Mouse (Mus musculus): ENCODE data around the gene Ccnb2. TPM values are rescaled to one million over a fixed set of nuclear protein-coding genes. Genes with fewer than 3 reads are reported as not detected.

The Ccnb2 gene
- polyA plus RNA-seq, 1 experiment from 2014 or later, result 12.5 TPM

- peak; percentile 23 for DNase-seq (ENCODE audit: low spot score)
- WGBS, result 76% methylated on average over 3 of the region's 3 CpGs
- H3K36me3 ChIP-seq (ENCODE audit: insufficient read depth, low read length), result peaks cover 10% of the 10 kb centered on the region
These were observed 4.9 kb downstream of the Ccnb2 start for GRCm38 (mm10) chr9:70416412-70416811.

GRCm38 (mm10) chr9:70413038-70413437, 8.3 kb downstream of the Ccnb2 start:
- Histone ChIP-seq H3K36me3 (ENCODE audit: insufficient read depth, low read length) (peaks cover 10% of the 10 kb centered on the region), H3K27me3 (replicated peaks; ENCODE audit: insufficient read depth, low read length) (no peaks in the 10 kb centered on the region), H3K27ac (ENCODE audit: low read length) (no peak overlapping the region), H3K4me2 (replicated peaks; ENCODE audit: low read depth, low read length) (no peak overlapping the region), H3K9me3 (ENCODE audit: low read length) (no peaks in the 10 kb centered on the region), H3K4me3 (ENCODE audit: low read depth, low read length) (no peak overlapping the region), H3K9ac (replicated peaks; ENCODE audit: low read depth) (no peak overlapping the region), H3K4me1 (ENCODE audit: insufficient read depth, low read depth, low read length) (no peaks in the 10 kb centered on the region)
- no peak for TF ChIP-seq EP300 (IDR thresholded peaks at IDR 0.05)
- no peak for TF ChIP-seq CTCF (IDR thresholded peaks at IDR 0.05)
- 83% methylated on average over 7 of the region's 7 CpGs for WGBS
- DNase-seq (ENCODE audit: low spot score) (no peak), ATAC-seq (0 out of 2 replicates have a peak, but pooled peaks have one; percentile 18)

More at GRCm38 (mm10) chr9:70416412-70416811, 4.9 kb downstream of the Ccnb2 start:
- H3K9ac ChIP-seq (replicated peaks; ENCODE audit: low read depth), result no peak overlapping the region
- H3K27me3 ChIP-seq (replicated peaks; ENCODE audit: insufficient read depth, low read length), result no peaks in the 10 kb centered on the region
- ATAC-seq, result no peak
- no peaks in the 10 kb centered on the region for H3K9me3 ChIP-seq (ENCODE audit: low read length)
- no peak for TF ChIP-seq EP300 (IDR thresholded peaks at IDR 0.05)
- peak; percentile 63 for TF ChIP-seq CTCF (IDR thresholded peaks at IDR 0.05)
- no peak overlapping the region for H3K4me2 ChIP-seq (replicated peaks; ENCODE audit: low read depth, low read length)
- no peaks in the 10 kb centered on the region for H3K4me1 ChIP-seq (ENCODE audit: insufficient read depth, low read depth, low read length)
- no peak overlapping the region for H3K4me3 ChIP-seq (ENCODE audit: low read depth, low read length)
- H3K27ac ChIP-seq (ENCODE audit: low read length), result no peak overlapping the region

GRCm38 (mm10) chr9:70410668-70411067, 10.7 kb downstream of the Ccnb2 start:
- H3K4me3 ChIP-seq (ENCODE audit: low read depth, low read length), result no peak overlapping the region
- H3K4me2 ChIP-seq (replicated peaks; ENCODE audit: low read depth, low read length), result no peak overlapping the region
- ATAC-seq (peak; percentile 58), DNase-seq (ENCODE audit: low spot score) (peak; percentile 74)
- no peaks in the 10 kb centered on the region for H3K9me3 ChIP-seq (ENCODE audit: low read length)
- H3K27ac ChIP-seq (ENCODE audit: low read length), result no peak overlapping the region
- H3K27me3 ChIP-seq (replicated peaks; ENCODE audit: insufficient read depth, low read length), result no peaks in the 10 kb centered on the region
- no peak for TF ChIP-seq CTCF (IDR thresholded peaks at IDR 0.05)
- TF ChIP-seq EP300 (IDR thresholded peaks at IDR 0.05), result no peak
- no peak overlapping the region for H3K9ac ChIP-seq (replicated peaks; ENCODE audit: low read depth)
- WGBS, result 56% methylated on average over 11 of the region's 11 CpGs
- peaks cover 10% of the 10 kb centered on the region for H3K36me3 ChIP-seq (ENCODE audit: insufficient read depth, low read length)
- H3K4me1 ChIP-seq (ENCODE audit: insufficient read depth, low read depth, low read length), result no peaks in the 10 kb centered on the region

- Histone ChIP-seq H3K27me3 (replicated peaks; ENCODE audit: insufficient read depth, low read length) (no peaks in the 10 kb centered on the region), H3K4me3 (ENCODE audit: low read depth, low read length) (no peak overlapping the region), H3K27ac (ENCODE audit: low read length) (no peak overlapping the region), H3K9me3 (ENCODE audit: low read length) (no peaks in the 10 kb centered on the region), H3K36me3 (ENCODE audit: insufficient read depth, low read length) (peaks cover 10% of the 10 kb centered on the region), H3K9ac (replicated peaks; ENCODE audit: low read depth) (no peak overlapping the region), H3K4me2 (replicated peaks; ENCODE audit: low read depth, low read length) (no peak overlapping the region), H3K4me1 (ENCODE audit: insufficient read depth, low read depth, low read length) (no peaks in the 10 kb centered on the region)
- DNase-seq (ENCODE audit: low spot score) (no peak), ATAC-seq (no peak)
- 95% methylated on average over 8 of the region's 8 CpGs for WGBS
- no peak for TF ChIP-seq EP300 (IDR thresholded peaks at IDR 0.05)
- no peak for TF ChIP-seq CTCF (IDR thresholded peaks at IDR 0.05)
These were observed 11.6 kb downstream of the Ccnb2 start for GRCm38 (mm10) chr9:70409743-70410142.

- TF ChIP-seq EP300 (IDR thresholded peaks at IDR 0.05) (no peak), CTCF (IDR thresholded peaks at IDR 0.05) (peak; percentile 71)
- Histone ChIP-seq H3K27ac (ENCODE audit: low read length) (no peak overlapping the region), H3K4me2 (replicated peaks; ENCODE audit: low read depth, low read length) (no peak overlapping the region), H3K36me3 (ENCODE audit: insufficient read depth, low read length) (peaks cover 10% of the 10 kb centered on the region), H3K27me3 (replicated peaks; ENCODE audit: insufficient read depth, low read length) (no peaks in the 10 kb centered on the region), H3K4me3 (ENCODE audit: low read depth, low read length) (no peak overlapping the region), H3K4me1 (ENCODE audit: insufficient read depth, low read depth, low read length) (no peaks in the 10 kb centered on the region), H3K9me3 (ENCODE audit: low read length) (no peaks in the 10 kb centered on the region), H3K9ac (replicated peaks; ENCODE audit: low read depth) (no peak overlapping the region)
- DNase-seq (ENCODE audit: low spot score) (peak; percentile 71), ATAC-seq (no peak)
- WGBS, result 87% methylated on average over 3 of the region's 3 CpGs
These were observed 12.6 kb downstream of the Ccnb2 start for GRCm38 (mm10) chr9:70408791-70409190.

GRCm38 (mm10) chr9:70406596-70406995, 14.8 kb downstream of the Ccnb2 start:
- TF ChIP-seq EP300 (IDR thresholded peaks at IDR 0.05), result no peak
- no peak for TF ChIP-seq CTCF (IDR thresholded peaks at IDR 0.05)
- Histone ChIP-seq H3K36me3 (ENCODE audit: insufficient read depth, low read length) (no peaks in the 10 kb centered on the region), H3K27ac (ENCODE audit: low read length) (no peak overlapping the region), H3K4me1 (ENCODE audit: insufficient read depth, low read depth, low read length) (no peaks in the 10 kb centered on the region), H3K4me3 (ENCODE audit: low read depth, low read length) (no peak overlapping the region), H3K9me3 (ENCODE audit: low read length) (no peaks in the 10 kb centered on the region), H3K4me2 (replicated peaks; ENCODE audit: low read depth, low read length) (no peak overlapping the region), H3K27me3 (replicated peaks; ENCODE audit: insufficient read depth, low read length) (no peaks in the 10 kb centered on the region), H3K9ac (replicated peaks; ENCODE audit: low read depth) (no peak overlapping the region)
- DNase-seq (ENCODE audit: low spot score) (no peak), ATAC-seq (no peak)
- 73% methylated on average over 3 of the region's 3 CpGs for WGBS
